Mouse (Mus musculus) kidney, embryonic 14.5 days (tissue): ENCODE measurements around the gene Lrrc4. TPM values are rescaled to one million over a fixed set of nuclear protein-coding genes. Genes with fewer than 3 reads are reported as not detected.

Experiments used
- ATAC-seq: fragments of 200-750 bp; cut with Nextera tagmentation; 2 replicates; pipeline ENCODE4 v1.8.0; 2017; ENCODE audit warnings: moderate number of reproducible peaks, mild to moderate bottlenecking, moderate TSS enrichment, moderate library complexity; ENCODE audit not compliant: low FRiP score, low TSS enrichment
- H3K27ac ChIP-seq: fragments of 300-500 bp; sonication (generic); 2 replicates; pipeline ENCODE4 v1.5.1; 2014; ENCODE audit warnings: low read depth, mild to moderate bottlenecking, low read length, moderate library complexity, mixed read lengths
- H3K27me3 ChIP-seq: fragments of 300-500 bp; sonication (generic); 2 replicates; pipeline ENCODE4 v1.6.1; 2014; ENCODE audit warnings: mild to moderate bottlenecking, low read length; ENCODE audit not compliant: control insufficient read depth, insufficient read depth
- H3K36me3 ChIP-seq: fragments of 300-500 bp; sonication (generic); 2 replicates; pipeline ENCODE4 v1.6.1; 2014; ENCODE audit warnings: low read length, mixed read lengths; ENCODE audit not compliant: control insufficient read depth, insufficient read depth
- H3K4me1 ChIP-seq: fragments of 300-500 bp; sonication (generic); 2 replicates; pipeline ENCODE4 v1.6.1; 2014; ENCODE audit warnings: low read length, mixed read lengths; ENCODE audit not compliant: control insufficient read depth, insufficient read depth
- H3K4me2 ChIP-seq: fragments of 300-500 bp; sonication (generic); replicated peaks from 2 replicates; pipeline ENCODE4 v1.6.1; 2014; ENCODE audit warnings: low read depth, mild to moderate bottlenecking, low read length
- H3K4me3 ChIP-seq: fragments of 300-500 bp; sonication (generic); 2 replicates; pipeline ENCODE4 v1.5.1; 2014; ENCODE audit warnings: mild to moderate bottlenecking, low read length
- H3K9ac ChIP-seq: fragments of 300-500 bp; sonication (generic); 2 replicates; pipeline ENCODE4 v1.6.1; 2014; ENCODE audit warnings: low read depth, mild to moderate bottlenecking, low read length, moderate library complexity
- H3K9me3 ChIP-seq: fragments of 300-500 bp; sonication (generic); 2 replicates; pipeline ENCODE4 v1.6.1; 2016; ENCODE audit warnings: low read length; ENCODE audit not compliant: control insufficient read depth
- WGBS: fragments of 180-500 bp; shearing (Covaris S2); extraction: QIAGEN DNeasy Blood & Tissue Kit; methylation state at CpG from one replicate; pipeline ENCODE4 v1.1.7; 2014; 5-methylcytosine and 5-hydroxymethylcytosine counted together
- polyA plus RNA-seq: library from polyadenylated mRNA; unstranded; fragments of >200 nt; fragmentation: Nextera tagmentation; extraction: Ambion mirVana; gene quantifications from 2 replicates; pipeline ENCODE4 v1.2.1, GENCODE M21; 2014

Gene Lrrc4
- polyA plus RNA-seq, 1 experiment from 2014 or later: 2.8 TPM

GRCm38 (mm10) chr6:28645231-28645630 lies 186.3 kb downstream of the Lrrc4 start:
- Histone ChIP-seq H3K4me2 (no peak overlapping the region), H3K36me3 (no peaks in the 10 kb centered on the region), H3K9ac (no peak overlapping the region), H3K27ac (no peak overlapping the region), H3K27me3 (no peaks in the 10 kb centered on the region), H3K4me3 (no peak overlapping the region), H3K4me1 (no peaks in the 10 kb centered on the region), H3K9me3 (no peaks in the 10 kb centered on the region)
- ATAC-seq: no peak

GRCm38 (mm10) chr6:28642909-28643308 lies 188.6 kb downstream of the Lrrc4 start:
- Histone ChIP-seq H3K9me3 (no peaks in the 10 kb centered on the region), H3K4me3 (no peak overlapping the region), H3K9ac (no peak overlapping the region), H3K4me1 (no peaks in the 10 kb centered on the region), H3K36me3 (no peaks in the 10 kb centered on the region), H3K27ac (no peak overlapping the region), H3K27me3 (no peaks in the 10 kb centered on the region), H3K4me2 (no peak overlapping the region)
- WGBS: 68% methylated on average over 2 of the region's 2 CpGs
- ATAC-seq: no peak

- Histone ChIP-seq H3K4me3 (no peak overlapping the region), H3K27me3 (no peaks in the 10 kb centered on the region), H3K4me1 (no peaks in the 10 kb centered on the region), H3K9ac (no peak overlapping the region), H3K9me3 (no peaks in the 10 kb centered on the region), H3K27ac (no peak overlapping the region), H3K4me2 (no peak overlapping the region), H3K36me3 (no peaks in the 10 kb centered on the region)
- no peak for ATAC-seq
- WGBS: 85% methylated on average over 5 of the region's 5 CpGs
Observed at GRCm38 (mm10) chr6:28640088-28640487, 191.5 kb downstream of the Lrrc4 start.

- no peak overlapping the region for H3K9ac ChIP-seq
- no peaks in the 10 kb centered on the region for H3K27me3 ChIP-seq
- H3K4me2 ChIP-seq: no peak overlapping the region
- no peak overlapping the region for H3K4me3 ChIP-seq
- H3K9me3 ChIP-seq: no peaks in the 10 kb centered on the region
- WGBS: 70% methylated on average over 6 of the region's 6 CpGs
- H3K36me3 ChIP-seq: no peaks in the 10 kb centered on the region
- H3K27ac ChIP-seq: no peak overlapping the region
- ATAC-seq: no peak
- no peaks in the 10 kb centered on the region for H3K4me1 ChIP-seq
Observed at GRCm38 (mm10) chr6:28635531-28636348, 195.8 kb downstream of the Lrrc4 start.

GRCm38 (mm10) chr6:28635092-28635491 lies 196.5 kb downstream of the Lrrc4 start:
- Histone ChIP-seq H3K4me1 (no peaks in the 10 kb centered on the region), H3K9ac (no peak overlapping the region), H3K4me3 (no peak overlapping the region), H3K4me2 (no peak overlapping the region), H3K36me3 (no peaks in the 10 kb centered on the region), H3K9me3 (no peaks in the 10 kb centered on the region), H3K27ac (no peak overlapping the region), H3K27me3 (no peaks in the 10 kb centered on the region)
- WGBS: 76% methylated on average over 1 of the region's 1 CpGs
- no peak for ATAC-seq

GRCm38 (mm10) chr6:28633656-28634055 lies 197.9 kb downstream of the Lrrc4 start:
- ATAC-seq: no peak
- H3K9ac ChIP-seq: no peak overlapping the region
- no peaks in the 10 kb centered on the region for H3K9me3 ChIP-seq
- H3K27me3 ChIP-seq: no peaks in the 10 kb centered on the region
- H3K36me3 ChIP-seq: no peaks in the 10 kb centered on the region
- 69% methylated on average over 3 of the region's 3 CpGs for WGBS
- no peak overlapping the region for H3K27ac ChIP-seq
- H3K4me3 ChIP-seq: no peak overlapping the region
- H3K4me1 ChIP-seq: no peaks in the 10 kb centered on the region
- H3K4me2 ChIP-seq: no peak overlapping the region

- Histone ChIP-seq H3K27me3 (no peaks in the 10 kb centered on the region), H3K9me3 (no peaks in the 10 kb centered on the region), H3K4me1 (no peaks in the 10 kb centered on the region), H3K36me3 (no peaks in the 10 kb centered on the region), H3K4me3 (no peak overlapping the region), H3K4me2 (no peak overlapping the region), H3K27ac (no peak overlapping the region), H3K9ac (no peak overlapping the region)
- WGBS: 72% methylated on average over 2 of the region's 2 CpGs
- no peak for ATAC-seq
Observed at GRCm38 (mm10) chr6:28633120-28633519, 198.4 kb downstream of the Lrrc4 start.

- H3K9ac ChIP-seq: no peak overlapping the region
- no peak overlapping the region for H3K27ac ChIP-seq
- H3K36me3 ChIP-seq: peaks cover 7% of the 10 kb centered on the region; the same call in 1 of the 2 replicates
- ATAC-seq: no peak
- WGBS: 88% methylated on average over 2 of the region's 2 CpGs
- no peak overlapping the region for H3K4me2 ChIP-seq
- H3K4me3 ChIP-seq: no peak overlapping the region
- H3K9me3 ChIP-seq: no peaks in the 10 kb centered on the region
- H3K27me3 ChIP-seq: no peaks in the 10 kb centered on the region
- H3K4me1 ChIP-seq: no peaks in the 10 kb centered on the region
Observed at GRCm38 (mm10) chr6:28630926-28631325, 200.6 kb downstream of the Lrrc4 start.

GRCm38 (mm10) chr6:28629866-28630265 lies 201.7 kb downstream of the Lrrc4 start:
- Histone ChIP-seq H3K4me3 (no peak overlapping the region), H3K27ac (no peak overlapping the region), H3K27me3 (no peaks in the 10 kb centered on the region), H3K9ac (no peak overlapping the region), H3K9me3 (no peaks in the 10 kb centered on the region), H3K4me1 (no peaks in the 10 kb centered on the region), H3K4me2 (no peak overlapping the region), H3K36me3 (peaks cover 8% of the 10 kb centered on the region; the same call in 1 of the 2 replicates)
- WGBS: 77% methylated on average over 2 of the region's 2 CpGs
- no peak for ATAC-seq
